Mouse (Mus musculus) brain, adult 10 weeks (tissue): Measurements from ENCODE around the gene Pcdh18. TPM values are rescaled to one million over a fixed set of nuclear protein-coding genes. Genes with fewer than 3 reads are reported as not detected.

Source experiments
- polyA plus RNA-seq: library from polyadenylated mRNA; stranded (reverse); fragments of 350-450 nt; fragmentation: Illumina TruSeq; extraction: RNeasy Lipid Tissue Mini Kit (QIAGEN cat#74804); gene quantifications from one replicate; pipeline ENCODE4 v1.2.3, GENCODE M21; 2015; ENCODE audit warnings: low read depth, low replicate concordance

Pcdh18 gene
- 4.5 TPM for polyA plus RNA-seq

GRCm38 (mm10) chr3:49756870-49757625 is at the start of gene Pcdh18:
Gene Pcdh18 (minus strand): TSS chr3:49757325.

